Mouse (Mus musculus): ENCODE data around the gene Mpl. TPM values are rescaled to one million over a fixed set of nuclear protein-coding genes. Genes with fewer than 3 reads are reported as not detected.

The Mpl gene
- total RNA-seq, 2 experiments from 2014 or later: 0.49 TPM; not detected in 1

Other genes starting within 250 kb of the Mpl start
- 0.17 TPM in 1 of 2 replicates, not detected in the other for gene Ptprf, start 166.1 kb downstream of the Mpl start, total RNA-seq (2014; fragmentation: Nextera tagmentation)
- 0.04 TPM in 1 of 2 replicates, not detected in the other for gene Ptprf, start 166.1 kb downstream of the Mpl start, total RNA-seq (2017)
- 20.6 and 25.0 TPM in 2 replicates for gene Szt2, start 48.2 kb downstream of the Mpl start, total RNA-seq (2014; fragmentation: Nextera tagmentation)
- gene Szt2, start 48.2 kb downstream of the Mpl start, total RNA-seq (2017): 3.7 and 4.0 TPM in 2 replicates
- gene Med8, start 48.2 kb downstream of the Mpl start, total RNA-seq (2014; fragmentation: Nextera tagmentation): 75.7 and 79.4 TPM in 2 replicates
- gene Med8, start 48.2 kb downstream of the Mpl start, total RNA-seq (2017): 94.8 and 103 TPM in 2 replicates
- gene Elovl1, start 29.4 kb downstream of the Mpl start, total RNA-seq (2014; fragmentation: Nextera tagmentation): 116 and 119 TPM in 2 replicates
- 53.6 and 63.3 TPM in 2 replicates for gene Elovl1, start 29.4 kb downstream of the Mpl start, total RNA-seq (2017)
- 26.7 and 35.6 TPM in 2 replicates for gene Cdc20, start 20.2 kb downstream of the Mpl start, total RNA-seq (2014; fragmentation: Nextera tagmentation)
- gene Cdc20, start 20.2 kb downstream of the Mpl start, total RNA-seq (2017): 77.2 and 88.2 TPM in 2 replicates
- 3.9 and 7.2 TPM in 2 replicates for gene Tie1, start 32.5 kb upstream of the Mpl start, total RNA-seq (2014; fragmentation: Nextera tagmentation)
- 4.3 and 4.5 TPM in 2 replicates for gene Tie1, start 32.5 kb upstream of the Mpl start, total RNA-seq (2017)
- not detected in 2 replicates for gene 2610528J11Rik, start 69.5 kb upstream of the Mpl start, total RNA-seq (2014; fragmentation: Nextera tagmentation)
- not detected in 2 replicates for gene 2610528J11Rik, start 69.5 kb upstream of the Mpl start, total RNA-seq (2017)
- gene Tmem125, start 86.5 kb upstream of the Mpl start, total RNA-seq (2014; fragmentation: Nextera tagmentation): not detected in 2 replicates
- 0.82 TPM in 1 of 2 replicates, not detected in the other for gene Tmem125, start 86.5 kb upstream of the Mpl start, total RNA-seq (2017)
- gene Cfap57, start 163.3 kb upstream of the Mpl start, total RNA-seq (2014; fragmentation: Nextera tagmentation): 1.2 and 1.3 TPM in 2 replicates
- gene Cfap57, start 163.3 kb upstream of the Mpl start, total RNA-seq (2017): 2.8 and 3.9 TPM in 2 replicates
- 100 and 111 TPM in 2 replicates for gene Ebna1bp2, start 163.3 kb upstream of the Mpl start, total RNA-seq (2014; fragmentation: Nextera tagmentation)
- gene Ebna1bp2, start 163.3 kb upstream of the Mpl start, total RNA-seq (2017): 158 and 165 TPM in 2 replicates
- gene Olfr62, start 201.4 kb upstream of the Mpl start, total RNA-seq (2014; fragmentation: Nextera tagmentation): not detected in 2 replicates
- not detected in 2 replicates for gene Olfr62, start 201.4 kb upstream of the Mpl start, total RNA-seq (2017)
- gene Olfr1342, start 235.2 kb upstream of the Mpl start, total RNA-seq (2014; fragmentation: Nextera tagmentation): not detected in 2 replicates
- gene Olfr1342, start 235.2 kb upstream of the Mpl start, total RNA-seq (2017): not detected in 2 replicates
- gene Olfr1341, start 246.0 kb upstream of the Mpl start, total RNA-seq (2014; fragmentation: Nextera tagmentation): not detected in 2 replicates
- not detected in 2 replicates for gene Olfr1341, start 246.0 kb upstream of the Mpl start, total RNA-seq (2017)